Mouse (Mus musculus) 416B (cell line): ENCODE measurements around the gene Kpna3.

ENCODE experiments used
- DNase-seq: peaks from one replicate; pipeline ENCODE4 v3.0.0; 2011; ENCODE audit warnings: low read depth

Gene Kpna3

GRCm38 (mm10) chr14:61320765-61321164, 118.9 kb downstream of the Kpna3 start:
- DNase-seq: peak; percentile 84

DNA sequence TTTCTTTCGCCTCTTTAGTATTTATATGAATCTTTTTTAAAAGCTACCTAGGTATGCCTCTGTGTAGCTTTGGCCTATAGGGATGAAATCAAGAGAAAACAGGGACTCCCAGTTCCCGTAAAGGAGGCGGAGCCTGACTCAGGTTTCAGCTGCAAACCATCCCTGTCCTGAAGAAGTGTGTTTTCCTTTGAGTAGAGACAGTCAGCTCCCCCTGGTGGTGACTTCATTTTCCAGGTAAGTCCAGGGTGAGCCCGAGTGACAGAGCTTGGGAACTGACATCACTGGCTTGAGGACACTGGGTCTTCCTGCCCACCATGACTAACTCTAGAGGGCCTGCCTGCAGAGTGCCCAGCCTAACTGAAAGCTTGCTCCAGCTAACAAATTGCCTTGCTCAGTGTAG, 122.8 kb downstream of the Kpna3 start:
- peak; percentile 82 for DNase-seq
